Mouse (Mus musculus): ENCODE measurements at regions not wholly inside any gene's neighbourhood (a gene's known extent, or its start where the extent isn't known, plus 50 kb on each side); places are given as distances from the start of the nearest gene placed in this dataset.

DNA sequence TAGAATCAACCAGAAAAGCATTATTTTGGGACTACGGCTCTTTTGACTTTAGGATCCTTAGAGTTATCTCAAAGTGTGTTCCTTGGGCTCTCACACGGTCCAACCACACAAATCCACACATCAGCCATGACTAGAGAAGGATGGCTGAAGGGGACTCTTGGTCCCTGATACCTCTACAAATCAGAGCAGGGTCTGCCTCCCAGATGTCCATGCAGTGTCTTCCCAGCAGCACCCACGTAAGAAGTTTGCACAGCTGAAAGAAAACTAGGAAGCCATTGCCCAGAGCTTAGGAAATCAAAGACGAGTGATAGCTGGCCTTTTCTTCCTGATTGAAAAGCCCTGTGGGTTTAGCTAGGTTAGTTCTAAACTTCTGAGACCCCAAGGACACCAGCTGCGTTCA, 84.1 kb downstream of the Gm21962 start:
- ATAC-seq (ENCODE audit: low FRiP score, low TSS enrichment): no peak
- H3K9me3 ChIP-seq (ENCODE audit: control insufficient read depth, low read length): no peaks in the 10 kb centered on the region
- WGBS: 88% methylated on average over 5 of the region's 5 CpGs
- no peak overlapping the region for H3K9ac ChIP-seq (replicated peaks; ENCODE audit: low read length)
- no peak for DNase-seq
- H3K36me3 ChIP-seq (ENCODE audit: control insufficient read depth, insufficient read depth, low read length): no peaks in the 10 kb centered on the region
- no peak overlapping the region for H3K27ac ChIP-seq (replicated peaks; ENCODE audit: low read depth, low read length)
- H3K4me1 ChIP-seq (ENCODE audit: control insufficient read depth, insufficient read depth, low read length): peaks cover 5% of the 10 kb centered on the region; the same call in 1 of the 2 replicates
- H3K4me2 ChIP-seq (ENCODE audit: low read length): no peak overlapping the region
- H3K4me3 ChIP-seq (replicated peaks; ENCODE audit: low read depth, low read length): no peak overlapping the region
- no peaks in the 10 kb centered on the region; the same call in 1 of the 2 replicates for H3K27me3 ChIP-seq (ENCODE audit: control insufficient read depth, insufficient read depth, low read length)

DNA sequence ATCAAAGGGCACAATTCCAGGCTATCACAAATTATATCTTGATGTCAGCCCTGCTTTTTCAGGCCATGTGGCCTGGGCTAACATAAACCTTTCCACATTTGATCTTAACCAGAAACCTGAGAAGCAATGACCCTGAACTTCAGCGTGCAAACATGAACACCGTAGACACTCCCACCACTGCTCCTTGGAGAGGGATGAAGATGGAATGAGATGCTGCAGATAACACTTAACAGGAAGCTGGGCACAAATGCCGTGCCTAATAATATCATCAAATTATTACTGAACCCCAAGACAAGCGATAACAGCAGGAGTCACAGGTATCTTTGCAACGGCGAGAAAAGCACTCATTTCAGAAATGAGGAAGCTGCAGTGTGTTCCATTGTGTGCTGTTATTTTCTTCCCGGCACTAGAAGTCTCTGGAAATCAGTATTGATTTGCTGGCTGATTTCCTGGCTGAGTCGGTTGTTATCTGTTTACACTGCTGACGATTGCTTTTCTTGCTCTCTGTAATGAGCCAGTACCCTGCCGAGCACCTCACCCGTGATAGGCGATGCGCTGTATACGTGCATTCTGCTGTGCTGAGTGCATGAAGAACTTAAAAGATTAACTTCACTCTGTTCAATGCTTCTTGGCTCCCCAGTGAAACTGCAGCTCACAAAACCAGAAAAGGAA, 91.0 kb downstream of the Gm21962 start:
- Histone ChIP-seq H3K4me2 (ENCODE audit: low read length) (no peak overlapping the region), H3K4me3 (replicated peaks; ENCODE audit: low read depth, low read length) (no peak overlapping the region), H3K4me1 (ENCODE audit: control insufficient read depth, insufficient read depth, low read length) (no peaks in the 10 kb centered on the region), H3K36me3 (ENCODE audit: control insufficient read depth, insufficient read depth, low read length) (no peaks in the 10 kb centered on the region), H3K9me3 (ENCODE audit: control insufficient read depth, low read length) (no peaks in the 10 kb centered on the region), H3K27me3 (ENCODE audit: control insufficient read depth, insufficient read depth, low read length) (no peaks in the 10 kb centered on the region), H3K9ac (replicated peaks; ENCODE audit: low read length) (no peak overlapping the region), H3K27ac (replicated peaks; ENCODE audit: low read depth, low read length) (no peak overlapping the region; the same call in 1 of the 2 replicates)
- ATAC-seq (ENCODE audit: low FRiP score, low TSS enrichment): no peak
- WGBS: 67% methylated on average over 14 of the region's 14 CpGs
- DNase-seq: peak; percentile 32

DNA sequence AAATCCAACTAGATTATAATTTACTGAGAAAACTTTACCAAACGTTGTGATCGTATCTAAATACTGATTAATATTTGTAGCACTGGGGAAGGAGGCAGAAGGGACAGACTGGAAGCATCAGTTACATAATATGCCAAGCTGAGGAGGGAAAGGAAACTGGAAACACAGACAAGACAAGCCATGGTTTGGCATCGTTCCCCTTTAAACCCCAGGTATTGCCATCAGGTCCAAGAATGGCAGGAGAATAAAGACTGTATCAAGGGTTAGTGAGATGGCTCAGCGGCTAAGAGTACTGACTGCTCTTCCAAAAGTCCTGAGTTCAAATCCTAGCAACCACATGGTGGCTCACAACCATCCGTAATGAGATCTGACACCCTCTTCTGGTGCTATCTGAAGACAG, 92.1 kb downstream of the Gm21962 start:
- no peak overlapping the region for H3K27ac ChIP-seq (replicated peaks; ENCODE audit: low read depth, low read length)
- 95% methylated on average over 5 of the region's 5 CpGs for WGBS
- no peaks in the 10 kb centered on the region for H3K4me1 ChIP-seq (ENCODE audit: control insufficient read depth, insufficient read depth, low read length)
- DNase-seq (no peak), ATAC-seq (ENCODE audit: low FRiP score, low TSS enrichment) (no peak)
- H3K9me3 ChIP-seq (ENCODE audit: control insufficient read depth, low read length): no peaks in the 10 kb centered on the region
- no peaks in the 10 kb centered on the region for H3K27me3 ChIP-seq (ENCODE audit: control insufficient read depth, insufficient read depth, low read length)
- no peak overlapping the region for H3K4me3 ChIP-seq (replicated peaks; ENCODE audit: low read depth, low read length)
- no peak overlapping the region for H3K4me2 ChIP-seq (ENCODE audit: low read length)
- no peak overlapping the region for H3K9ac ChIP-seq (replicated peaks; ENCODE audit: low read length)
- H3K36me3 ChIP-seq (ENCODE audit: control insufficient read depth, insufficient read depth, low read length): no peaks in the 10 kb centered on the region

DNA sequence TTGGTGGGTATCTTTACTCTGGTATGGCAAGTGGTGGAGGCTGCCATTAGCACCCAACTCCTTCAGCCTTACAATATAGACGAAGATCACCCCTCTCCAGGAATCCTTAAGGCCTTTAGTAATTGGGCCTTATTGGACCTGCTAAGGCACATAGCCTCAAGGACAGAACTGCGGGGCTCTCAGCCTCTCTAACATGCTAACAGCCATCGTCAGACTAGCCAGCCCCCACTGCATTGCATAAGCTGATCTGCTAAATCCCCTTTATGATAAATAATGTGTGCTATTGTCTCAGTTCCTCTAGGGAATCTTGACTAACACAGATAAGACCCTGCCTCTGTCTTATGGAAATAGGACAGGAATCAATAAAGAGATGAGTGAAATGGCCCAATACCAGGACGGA, 95.7 kb upstream of the H2afz start:
- H3K9ac ChIP-seq (replicated peaks; ENCODE audit: low read length): no peak overlapping the region
- DNase-seq (peak; percentile 42), ATAC-seq (ENCODE audit: low FRiP score, low TSS enrichment) (peak; percentile 46; the same call in 1 of the 2 replicates)
- no peaks in the 10 kb centered on the region for H3K36me3 ChIP-seq (ENCODE audit: control insufficient read depth, insufficient read depth, low read length)
- no peak overlapping the region for H3K4me2 ChIP-seq (ENCODE audit: low read length)
- H3K27ac ChIP-seq (replicated peaks; ENCODE audit: low read depth, low read length): peak overlapping the region; percentile 28; the same call in 1 of the 2 replicates
- no peaks in the 10 kb centered on the region for H3K9me3 ChIP-seq (ENCODE audit: control insufficient read depth, low read length)
- no peaks in the 10 kb centered on the region for H3K4me1 ChIP-seq (ENCODE audit: control insufficient read depth, insufficient read depth, low read length)
- H3K27me3 ChIP-seq (ENCODE audit: control insufficient read depth, insufficient read depth, low read length): no peaks in the 10 kb centered on the region
- WGBS: 48% methylated on average over 4 of the region's 4 CpGs
- H3K4me3 ChIP-seq (replicated peaks; ENCODE audit: low read depth, low read length): no peak overlapping the region

DNA sequence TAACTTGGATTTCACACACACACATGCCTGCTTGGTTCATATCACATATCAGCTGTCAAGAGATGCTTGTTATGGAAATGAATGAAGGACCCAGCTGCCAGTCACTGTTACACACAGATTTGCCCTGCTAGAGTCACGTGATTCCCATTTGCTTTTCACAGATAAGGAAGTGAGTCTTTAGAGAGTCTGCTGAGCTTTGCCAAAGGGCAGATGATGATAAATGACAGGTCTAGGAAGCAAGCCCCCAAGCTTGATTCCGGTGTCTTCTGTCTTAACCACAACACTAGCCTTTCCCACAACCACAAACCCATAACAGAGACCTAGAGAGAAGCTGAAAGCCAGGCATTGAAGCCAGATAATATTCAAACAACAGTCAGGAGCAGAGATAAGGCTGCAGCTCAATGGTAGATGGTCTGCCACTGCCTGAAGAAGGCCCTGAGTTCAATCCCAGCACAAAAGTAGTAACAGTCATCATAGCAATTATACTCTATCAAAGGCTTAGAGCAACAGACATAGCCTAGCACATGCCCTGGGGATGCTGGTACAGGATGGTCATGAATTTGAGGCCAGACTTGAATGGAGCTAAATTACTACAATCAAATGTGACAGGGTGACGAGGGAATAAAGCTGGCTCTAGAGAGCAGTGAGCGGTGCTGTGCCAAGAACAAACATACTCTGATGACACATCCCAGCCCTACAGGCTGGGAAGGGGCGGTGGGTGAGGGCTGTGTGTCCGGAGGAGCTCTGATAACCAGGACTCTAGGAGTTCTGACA, 89.0 kb upstream of the H2afz start:
- 51% methylated on average over 6 of the region's 6 CpGs for WGBS
- Histone ChIP-seq H3K9ac (replicated peaks; ENCODE audit: low read length) (no peak overlapping the region), H3K4me3 (replicated peaks; ENCODE audit: low read depth, low read length) (no peak overlapping the region), H3K27me3 (ENCODE audit: control insufficient read depth, insufficient read depth, low read length) (no peaks in the 10 kb centered on the region), H3K4me2 (ENCODE audit: low read length) (no peak overlapping the region), H3K36me3 (ENCODE audit: control insufficient read depth, insufficient read depth, low read length) (no peaks in the 10 kb centered on the region), H3K9me3 (ENCODE audit: control insufficient read depth, low read length) (no peaks in the 10 kb centered on the region), H3K4me1 (ENCODE audit: control insufficient read depth, insufficient read depth, low read length) (peaks cover 5% of the 10 kb centered on the region; the same call in 1 of the 2 replicates), H3K27ac (replicated peaks; ENCODE audit: low read depth, low read length) (peak overlapping the region; percentile 46; the same call in 1 of the 2 replicates)
- ATAC-seq (ENCODE audit: low FRiP score, low TSS enrichment) (peak; percentile 61), DNase-seq (peak; percentile 54)

DNA sequence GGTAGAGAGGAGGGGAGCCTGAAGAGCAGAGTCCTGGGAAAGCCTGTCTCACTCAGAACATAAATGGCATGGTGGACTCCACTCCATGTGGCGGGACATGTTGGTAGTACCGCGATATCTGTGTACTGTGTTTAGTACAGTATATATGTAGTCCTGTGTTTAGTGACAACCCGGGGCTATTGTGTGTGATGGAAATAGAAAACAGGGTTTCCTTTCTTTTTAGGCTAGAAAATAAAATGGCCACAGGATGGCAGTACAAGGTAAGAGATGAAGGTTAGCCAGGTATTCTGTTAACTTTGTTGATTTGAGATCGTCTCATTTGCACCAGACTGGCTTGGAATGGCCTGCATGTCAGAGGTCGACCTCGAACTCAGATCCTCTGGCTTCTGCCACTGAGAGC, 86.2 kb upstream of the H2afz start:
- ATAC-seq (ENCODE audit: low FRiP score, low TSS enrichment) (peak; percentile 41; the same call in 1 of the 2 replicates), DNase-seq (peak; percentile 85)
- no peak overlapping the region for H3K27ac ChIP-seq (replicated peaks; ENCODE audit: low read depth, low read length)
- H3K4me3 ChIP-seq (replicated peaks; ENCODE audit: low read depth, low read length): no peak overlapping the region
- no peak overlapping the region for H3K9ac ChIP-seq (replicated peaks; ENCODE audit: low read length)
- WGBS: 41% methylated on average over 7 of the region's 7 CpGs
- H3K36me3 ChIP-seq (ENCODE audit: control insufficient read depth, insufficient read depth, low read length): no peaks in the 10 kb centered on the region
- no peaks in the 10 kb centered on the region for H3K27me3 ChIP-seq (ENCODE audit: control insufficient read depth, insufficient read depth, low read length)
- H3K9me3 ChIP-seq (ENCODE audit: control insufficient read depth, low read length): no peaks in the 10 kb centered on the region
- H3K4me1 ChIP-seq (ENCODE audit: control insufficient read depth, insufficient read depth, low read length): peaks cover 6% of the 10 kb centered on the region; the same call in 1 of the 2 replicates
- H3K4me2 ChIP-seq (ENCODE audit: low read length): no peak overlapping the region

- no peak for ATAC-seq (ENCODE audit: low FRiP score, low TSS enrichment)
- H3K9ac ChIP-seq (replicated peaks; ENCODE audit: low read length): no peak overlapping the region
Measured at GRCm38 (mm10) chr3:137780029-137780428, 84.3 kb upstream of the H2afz start.

DNA sequence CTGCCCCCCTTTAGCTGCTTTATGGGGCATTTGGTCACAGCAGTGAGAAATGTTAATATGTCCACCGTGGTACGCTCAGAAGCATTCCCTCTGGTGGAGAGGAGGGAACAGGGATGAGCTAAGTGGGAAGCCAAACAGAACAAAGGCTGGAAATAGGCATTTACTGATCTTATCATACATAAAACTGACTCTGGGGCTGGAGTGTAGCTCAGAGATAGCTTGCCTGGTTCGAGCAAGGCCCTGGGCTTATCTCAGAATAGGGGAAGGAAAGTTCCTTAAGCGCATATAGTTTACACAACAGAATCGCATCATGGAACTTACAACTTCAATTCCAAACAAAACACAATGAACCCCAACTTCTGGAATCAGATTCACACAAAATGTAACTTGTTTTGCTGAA, 81.5 kb upstream of the H2afz start:
- no peaks in the 10 kb centered on the region for H3K36me3 ChIP-seq (ENCODE audit: control insufficient read depth, insufficient read depth, low read length)
- ATAC-seq (ENCODE audit: low FRiP score, low TSS enrichment) (no peak), DNase-seq (no peak)
- no peak overlapping the region for H3K27ac ChIP-seq (replicated peaks; ENCODE audit: low read depth, low read length)
- H3K4me2 ChIP-seq (ENCODE audit: low read length): no peak overlapping the region
- peaks cover 22% of the 10 kb centered on the region for H3K4me1 ChIP-seq (ENCODE audit: control insufficient read depth, insufficient read depth, low read length)
- no peak overlapping the region for H3K9ac ChIP-seq (replicated peaks; ENCODE audit: low read length)
- no peak overlapping the region for H3K4me3 ChIP-seq (replicated peaks; ENCODE audit: low read depth, low read length)
- 70% methylated on average over 5 of the region's 5 CpGs for WGBS
- no peaks in the 10 kb centered on the region for H3K9me3 ChIP-seq (ENCODE audit: control insufficient read depth, low read length)
- no peaks in the 10 kb centered on the region for H3K27me3 ChIP-seq (ENCODE audit: control insufficient read depth, insufficient read depth, low read length)

More at GRCm38 (mm10) chr3:137780029-137780428, 84.3 kb upstream of the H2afz start:
- no peak overlapping the region for H3K27ac ChIP-seq (replicated peaks; ENCODE audit: low read depth, low read length)
- no peaks in the 10 kb centered on the region for H3K36me3 ChIP-seq (ENCODE audit: control insufficient read depth, insufficient read depth, low read length)
- H3K4me2 ChIP-seq (ENCODE audit: low read length): peak overlapping the region; percentile 9; the same call in 1 of the 2 replicates
- WGBS: 6% methylated on average over 11 of the region's 11 CpGs
- H3K4me3 ChIP-seq (replicated peaks; ENCODE audit: low read depth, low read length): no peak overlapping the region
- H3K4me1 ChIP-seq (ENCODE audit: control insufficient read depth, insufficient read depth, low read length): peaks cover 19% of the 10 kb centered on the region
- H3K9me3 ChIP-seq (ENCODE audit: control insufficient read depth, low read length): no peaks in the 10 kb centered on the region
- DNase-seq: peak; percentile 39
- H3K27me3 ChIP-seq (ENCODE audit: control insufficient read depth, insufficient read depth, low read length): no peaks in the 10 kb centered on the region

All from midbrain, embryonic 14.5 days (tissue).